Mouse (Mus musculus) liver, embryonic 15.5 days (tissue): Measurements from ENCODE around the gene Gfod1. TPM values are rescaled to one million over a fixed set of nuclear protein-coding genes. Genes with fewer than 3 reads are reported as not detected.

ENCODE experiments used
- ATAC-seq: fragments of 200-750 bp; cut with Nextera tagmentation; 2 replicates; pipeline ENCODE4 v1.8.0; 2017; ENCODE audit warnings: moderate number of reproducible peaks, mild to moderate bottlenecking, moderate library complexity; ENCODE audit not compliant: insufficient read depth
- H3K27ac ChIP-seq: fragments of 300-500 bp; sonication (generic); replicated peaks from 2 replicates; pipeline ENCODE4 v1.5.1; 2015; ENCODE audit warnings: mild to moderate bottlenecking, inconsistent platforms
- H3K27me3 ChIP-seq: fragments of 300-500 bp; sonication (generic); 2 replicates; pipeline ENCODE4 v1.6.1; 2015; ENCODE audit warnings: mild to moderate bottlenecking, inconsistent platforms
- H3K36me3 ChIP-seq: fragments of 300-500 bp; sonication (generic); replicated peaks from 2 replicates; pipeline ENCODE4 v1.6.1; 2015; ENCODE audit warnings: moderate library complexity, mild to moderate bottlenecking, inconsistent platforms
- H3K4me1 ChIP-seq: fragments of 300-500 bp; sonication (generic); replicated peaks from 2 replicates; pipeline ENCODE4 v1.6.1; 2015; ENCODE audit warnings: inconsistent platforms
- H3K4me2 ChIP-seq: fragments of 300-500 bp; sonication (generic); 2 replicates; pipeline ENCODE4 v1.6.1; 2015; ENCODE audit warnings: moderate library complexity, mild to moderate bottlenecking, inconsistent platforms
- H3K4me3 ChIP-seq: fragments of 300-500 bp; sonication (generic); replicated peaks from 2 replicates; pipeline ENCODE4 v1.5.1; 2015; ENCODE audit warnings: mild to moderate bottlenecking, inconsistent platforms
- H3K9ac ChIP-seq: fragments of 300-500 bp; sonication (generic); 2 replicates; pipeline ENCODE4 v1.6.1; 2015; ENCODE audit warnings: moderate library complexity, mild to moderate bottlenecking, inconsistent platforms
- H3K9me3 ChIP-seq: fragments of 300-500 bp; sonication (generic); replicated peaks from 2 replicates; pipeline ENCODE4 v1.6.1; 2016; ENCODE audit warnings: inconsistent platforms
- WGBS: fragments of 180-500 bp; shearing (Covaris S2); methylation state at CpG from one replicate; pipeline ENCODE4 v1.1.7; 2015; ENCODE audit warnings: mixed read lengths; ENCODE audit not compliant: insufficient replicate concordance; 5-methylcytosine and 5-hydroxymethylcytosine counted together
- polyA plus RNA-seq: library from polyadenylated mRNA; unstranded; fragments of >200 nt; fragmentation: Nextera tagmentation; extraction: Ambion mirVana; gene quantifications from 2 replicates; pipeline ENCODE4 v1.2.1, GENCODE M21; 2015

The Gfod1 gene
- polyA plus RNA-seq, 1 experiment from 2014 or later, result 0.24 TPM

- no peak for ATAC-seq
- Histone ChIP-seq H3K36me3 (no peaks in the 10 kb centered on the region), H3K27me3 (peaks cover 48% of the 10 kb centered on the region), H3K27ac (no peak overlapping the region), H3K9ac (no peak overlapping the region), H3K9me3 (no peaks in the 10 kb centered on the region), H3K4me2 (peak overlapping the region; percentile 49), H3K4me1 (peaks cover 37% of the 10 kb centered on the region), H3K4me3 (0 out of 2 replicates have a peak overlapping the region, but pooled peaks have one; percentile 9)
- 59% methylated on average over 8 of the region's 8 CpGs for WGBS
These were observed 120.5 kb downstream of the Gfod1 start for GRCm38 (mm10) chr13:43183248-43184055.

- H3K9ac ChIP-seq, result no peak overlapping the region
- no peak overlapping the region for H3K27ac ChIP-seq
- H3K36me3 ChIP-seq, result no peaks in the 10 kb centered on the region
- peak overlapping the region; percentile 49 for H3K4me2 ChIP-seq
- H3K27me3 ChIP-seq, result peaks cover 43% of the 10 kb centered on the region
- peaks cover 37% of the 10 kb centered on the region for H3K4me1 ChIP-seq
- no peaks in the 10 kb centered on the region for H3K9me3 ChIP-seq
- 14% methylated on average over 14 of the region's 14 CpGs for WGBS
- ATAC-seq, result peak; percentile 28; the same call in 1 of the 2 replicates
- H3K4me3 ChIP-seq, result 0 out of 2 replicates have a peak overlapping the region, but pooled peaks have one; percentile 9
These were observed 121.3 kb downstream of the Gfod1 start for GRCm38 (mm10) chr13:43182465-43183201.

DNA sequence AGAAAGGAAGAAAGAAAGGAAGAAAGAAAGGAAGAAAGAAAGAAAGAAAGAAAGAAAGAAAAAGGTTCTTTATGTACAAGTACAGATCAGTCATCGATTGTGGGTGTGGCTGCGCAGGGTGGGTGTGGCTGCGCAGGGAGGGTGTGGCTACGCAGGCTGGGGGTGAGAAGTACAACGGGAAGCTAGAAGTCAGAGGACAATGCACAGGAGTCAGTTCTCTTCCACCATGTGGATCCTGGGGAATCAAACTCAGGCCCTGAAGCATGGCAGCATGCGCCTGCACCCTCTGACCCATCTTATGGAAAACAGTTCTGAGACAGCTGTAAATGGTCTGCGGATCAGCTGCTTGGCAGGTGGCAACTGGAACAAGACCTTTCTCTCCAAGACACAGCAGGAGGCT, 122.9 kb downstream of the Gfod1 start:
- Histone ChIP-seq H3K9me3 (no peaks in the 10 kb centered on the region), H3K36me3 (no peaks in the 10 kb centered on the region), H3K27ac (no peak overlapping the region), H3K4me2 (peak overlapping the region; percentile 40), H3K4me1 (peaks cover 37% of the 10 kb centered on the region), H3K4me3 (no peak overlapping the region), H3K27me3 (peaks cover 37% of the 10 kb centered on the region), H3K9ac (no peak overlapping the region)
- 37% methylated on average over 7 of the region's 7 CpGs for WGBS
- ATAC-seq, result peak; percentile 58; the same call in 1 of the 2 replicates

DNA sequence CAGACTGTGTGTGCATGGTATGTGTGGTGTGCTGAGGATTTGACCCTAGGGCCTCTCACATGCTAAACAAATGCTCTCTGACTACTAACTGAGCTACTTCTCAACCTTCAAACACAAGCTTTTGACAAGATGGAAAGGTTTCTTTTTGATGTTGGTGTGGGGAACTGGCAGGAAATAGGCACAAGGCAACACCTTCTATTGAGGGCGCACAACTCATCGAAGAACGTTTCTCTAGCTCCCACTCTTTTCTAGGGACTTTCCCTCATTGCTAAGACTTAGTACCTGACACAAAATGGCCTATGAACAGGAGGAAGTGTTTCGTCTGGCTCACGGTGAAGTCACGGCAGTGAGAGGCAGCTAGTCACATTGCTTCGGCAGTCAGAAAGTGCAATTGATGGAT, 126.7 kb downstream of the Gfod1 start:
- H3K9me3 ChIP-seq, result no peaks in the 10 kb centered on the region
- H3K9ac ChIP-seq, result no peak overlapping the region
- WGBS, result 65% methylated on average over 7 of the region's 7 CpGs
- peaks cover 28% of the 10 kb centered on the region for H3K4me1 ChIP-seq
- peaks cover 18% of the 10 kb centered on the region for H3K27me3 ChIP-seq
- H3K36me3 ChIP-seq, result no peaks in the 10 kb centered on the region
- ATAC-seq, result no peak
- no peak overlapping the region for H3K4me2 ChIP-seq
- H3K27ac ChIP-seq, result no peak overlapping the region
- H3K4me3 ChIP-seq, result no peak overlapping the region

DNA sequence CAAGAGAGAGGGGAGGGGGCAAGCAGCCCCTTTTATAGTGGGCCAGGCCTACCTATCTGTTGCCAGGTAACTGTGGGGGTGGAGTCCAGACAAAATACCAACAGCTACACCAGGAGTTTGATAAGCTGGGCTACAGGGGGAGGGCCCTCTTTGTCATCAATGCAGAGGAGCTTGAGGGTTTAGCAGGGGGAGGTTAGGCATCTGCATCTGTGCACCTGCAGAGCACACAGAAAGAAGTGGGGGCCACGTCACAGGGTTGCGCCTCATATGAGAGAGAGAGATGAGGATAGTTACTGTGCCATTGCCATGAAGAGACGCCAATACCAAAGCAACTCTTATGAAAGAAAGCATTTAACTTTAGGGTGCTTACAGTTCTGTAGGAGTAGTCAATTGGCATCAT, 127.3 kb downstream of the Gfod1 start:
- Histone ChIP-seq H3K4me2 (no peak overlapping the region), H3K9me3 (no peaks in the 10 kb centered on the region), H3K36me3 (no peaks in the 10 kb centered on the region), H3K4me1 (peaks cover 28% of the 10 kb centered on the region), H3K4me3 (no peak overlapping the region), H3K27ac (no peak overlapping the region), H3K9ac (no peak overlapping the region), H3K27me3 (peaks cover 11% of the 10 kb centered on the region)
- WGBS, result 75% methylated on average over 3 of the region's 3 CpGs
- ATAC-seq, result no peak

DNA sequence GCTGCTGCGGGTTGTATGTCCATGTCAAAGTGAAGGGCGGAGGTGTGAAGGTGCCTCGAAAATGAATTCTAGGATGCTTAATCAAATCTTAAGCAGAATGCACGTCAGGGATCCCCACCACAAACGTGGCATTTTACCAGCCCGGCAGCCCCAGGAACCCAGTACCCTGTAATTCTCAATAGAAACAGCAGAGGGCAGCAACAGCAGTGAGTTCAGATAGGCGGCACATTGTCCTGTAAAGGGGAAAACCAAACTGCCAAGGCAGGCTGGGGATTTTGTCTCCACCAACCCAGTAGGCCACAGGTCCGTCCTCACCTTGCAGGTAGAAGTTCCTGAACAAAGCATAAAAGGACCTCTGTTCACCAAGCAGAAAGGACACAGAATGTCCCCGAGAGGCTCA, 130.7 kb downstream of the Gfod1 start:
- Histone ChIP-seq H3K36me3 (no peaks in the 10 kb centered on the region), H3K4me2 (peak overlapping the region; percentile 39), H3K27ac (no peak overlapping the region), H3K4me3 (no peak overlapping the region), H3K9me3 (no peaks in the 10 kb centered on the region), H3K9ac (no peak overlapping the region), H3K4me1 (peaks cover 21% of the 10 kb centered on the region), H3K27me3 (no peaks in the 10 kb centered on the region)
- WGBS, result 11% methylated on average over 9 of the region's 9 CpGs
- no peak for ATAC-seq

- ATAC-seq, result no peak
- 30% methylated on average over 14 of the region's 14 CpGs for WGBS
- peaks cover 21% of the 10 kb centered on the region for H3K4me1 ChIP-seq
- no peaks in the 10 kb centered on the region for H3K9me3 ChIP-seq
- no peaks in the 10 kb centered on the region for H3K36me3 ChIP-seq
- peak overlapping the region; percentile 86 for H3K4me2 ChIP-seq
- peak overlapping the region; percentile 62; the same call in 1 of the 2 replicates for H3K27ac ChIP-seq
- no peaks in the 10 kb centered on the region for H3K27me3 ChIP-seq
- H3K4me3 ChIP-seq, result peak overlapping the region; percentile 65
- H3K9ac ChIP-seq, result peak overlapping the region; percentile 64
These were observed 131.8 kb downstream of the Gfod1 start for GRCm38 (mm10) chr13:43172036-43172713.

- H3K36me3 ChIP-seq, result no peaks in the 10 kb centered on the region
- no peaks in the 10 kb centered on the region for H3K9me3 ChIP-seq
- ATAC-seq, result peak; percentile 95
- peaks cover 21% of the 10 kb centered on the region for H3K4me1 ChIP-seq
- peak within 1 kb of the TSS; percentile 86 for H3K4me2 ChIP-seq
- no peaks in the 10 kb centered on the region for H3K27me3 ChIP-seq
- H3K27ac ChIP-seq, result peak within 1 kb of the TSS; percentile 62
- H3K9ac ChIP-seq, result peak within 1 kb of the TSS; percentile 64
- H3K4me3 ChIP-seq, result peak within 1 kb of the TSS; percentile 65
- under 1% methylated on average over 48 of the region's 48 CpGs for WGBS
These were observed 132.8 kb downstream of the Gfod1 start, which contains the start of gene Tbc1d7 for GRCm38 (mm10) chr13:43171020-43171710. Gene Tbc1d7, minus strand, starts transcription at chr13:43171501.

GRCm38 (mm10) chr13:43167721-43168120, 136.3 kb downstream of the Gfod1 start:
- H3K36me3 ChIP-seq, result 0 out of 2 replicates have a peak, but pooled peaks cover 2% of the 10 kb centered on the region
- ATAC-seq, result no peak

DNA sequence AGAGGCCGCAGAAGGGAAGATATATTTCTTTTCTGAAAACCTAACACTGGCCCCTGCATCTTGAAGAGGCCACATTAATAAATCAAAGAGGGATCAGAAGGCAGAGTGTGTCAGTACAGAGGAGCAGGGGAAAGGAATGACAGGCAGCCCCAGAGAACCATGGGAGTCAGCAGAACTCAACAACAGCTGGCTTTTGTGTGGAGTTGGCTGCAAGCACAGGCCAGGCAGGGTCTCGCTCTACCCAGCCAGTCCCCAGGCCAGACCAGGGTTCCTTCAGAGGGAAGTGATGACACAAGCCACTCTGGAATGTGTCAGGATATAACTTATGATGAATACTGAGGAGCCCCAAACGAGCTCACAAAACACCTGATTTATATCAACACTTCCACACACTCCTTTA, 144.5 kb downstream of the Gfod1 start:
- ATAC-seq, result no peak
- no peak overlapping the region for H3K4me3 ChIP-seq
- H3K27me3 ChIP-seq, result no peaks in the 10 kb centered on the region
- 62% methylated on average over 3 of the region's 3 CpGs for WGBS
- no peaks in the 10 kb centered on the region for H3K4me1 ChIP-seq
- no peaks in the 10 kb centered on the region for H3K9me3 ChIP-seq
- H3K4me2 ChIP-seq, result no peak overlapping the region
- peaks cover 2% of the 10 kb centered on the region; the same call in 1 of the 2 replicates for H3K36me3 ChIP-seq
- no peak overlapping the region for H3K9ac ChIP-seq
- no peak overlapping the region for H3K27ac ChIP-seq

More at GRCm38 (mm10) chr13:43167721-43168120, 136.3 kb downstream of the Gfod1 start:
- Histone ChIP-seq H3K4me3 (no peak overlapping the region), H3K9me3 (no peaks in the 10 kb centered on the region), H3K9ac (no peak overlapping the region), H3K4me2 (no peak overlapping the region), H3K4me1 (peaks cover 18% of the 10 kb centered on the region), H3K27me3 (no peaks in the 10 kb centered on the region), H3K27ac (no peak overlapping the region)
- WGBS, result 71% methylated on average over 9 of the region's 9 CpGs
